Mouse (Mus musculus): ENCODE measurements around the gene Garnl3. TPM values are rescaled to one million over a fixed set of nuclear protein-coding genes. Genes with fewer than 3 reads are reported as not detected.

Garnl3 gene
- total and polyA plus RNA-seq, 3 experiments: 0.55 to 2.6 TPM; not detected in 1

DNA sequence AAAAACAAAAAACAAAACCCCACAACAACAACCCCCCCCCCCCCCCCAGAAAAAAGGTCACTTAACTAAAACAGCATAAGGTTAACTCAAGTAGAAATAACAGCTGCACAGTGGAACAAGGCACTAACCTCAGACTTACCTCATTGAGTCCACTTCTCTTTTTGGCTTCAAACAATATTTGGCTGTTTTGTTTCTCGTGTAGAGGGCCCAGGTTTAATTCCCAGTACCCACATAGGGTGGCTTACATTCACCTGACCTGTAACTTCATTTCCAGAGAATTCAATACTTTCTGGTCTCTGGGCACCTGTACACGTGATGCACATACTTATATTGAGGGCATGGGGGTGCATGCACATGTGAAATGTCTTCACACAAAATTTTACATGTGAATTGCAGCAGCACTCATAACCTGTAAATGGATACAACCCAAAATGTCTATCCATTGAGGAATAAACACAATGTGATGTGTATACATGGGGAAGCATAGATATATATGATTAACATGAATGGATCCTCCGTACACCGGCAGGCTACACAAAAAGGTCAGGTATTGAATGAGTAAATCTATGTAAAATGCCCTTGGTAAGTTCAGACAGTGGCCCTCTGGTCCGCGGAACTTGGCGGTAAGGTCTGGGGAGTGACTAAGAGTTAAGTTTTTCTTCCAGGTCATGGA lies 165.8 kb downstream of the Garnl3 start:
- H3K4me1 ChIP-seq (ENCODE audit: insufficient read depth, low read depth, low read length): peaks cover 61% of the 10 kb centered on the region
- peak; percentile 30 for DNase-seq (ENCODE audit: low spot score)
- no peaks in the 10 kb centered on the region for H3K27me3 ChIP-seq (ENCODE audit: insufficient read depth, low read length)
- no peaks in the 10 kb centered on the region for H3K9me3 ChIP-seq (replicated peaks)
- TF ChIP-seq POLR2AphosphoS5 (IDR thresholded peaks at IDR 0.05; ENCODE audit: insufficient replicate concordance, low read depth, low read length): no peak
- TF ChIP-seq TAL1 (conservative IDR thresholded peaks at IDR 0.05; ENCODE audit: low read depth, low read length): no peak
- TF ChIP-seq CTCF (IDR thresholded peaks at IDR 0.05; ENCODE audit: low read depth, low read length): no peak
- TF ChIP-seq GATA2 (IDR thresholded peaks at IDR 0.05; ENCODE audit: borderline replicate concordance, low read depth, low read length): no peak
- TF ChIP-seq GATA1 (IDR thresholded peaks at IDR 0.05; ENCODE audit: borderline replicate concordance, low read length): no peak
- H3K36me3 ChIP-seq (replicated peaks): peaks cover 62% of the 10 kb centered on the region
- H3K4me3 ChIP-seq (ENCODE audit: low read depth, low read length): peak overlapping the region; percentile 89; the same call in 1 of the 2 replicates
- ATAC-seq (ENCODE audit: extremely low read depth, insufficient number of reproducible peaks, low FRiP score, poor library complexity, severe bottlenecking): no peak

DNA sequence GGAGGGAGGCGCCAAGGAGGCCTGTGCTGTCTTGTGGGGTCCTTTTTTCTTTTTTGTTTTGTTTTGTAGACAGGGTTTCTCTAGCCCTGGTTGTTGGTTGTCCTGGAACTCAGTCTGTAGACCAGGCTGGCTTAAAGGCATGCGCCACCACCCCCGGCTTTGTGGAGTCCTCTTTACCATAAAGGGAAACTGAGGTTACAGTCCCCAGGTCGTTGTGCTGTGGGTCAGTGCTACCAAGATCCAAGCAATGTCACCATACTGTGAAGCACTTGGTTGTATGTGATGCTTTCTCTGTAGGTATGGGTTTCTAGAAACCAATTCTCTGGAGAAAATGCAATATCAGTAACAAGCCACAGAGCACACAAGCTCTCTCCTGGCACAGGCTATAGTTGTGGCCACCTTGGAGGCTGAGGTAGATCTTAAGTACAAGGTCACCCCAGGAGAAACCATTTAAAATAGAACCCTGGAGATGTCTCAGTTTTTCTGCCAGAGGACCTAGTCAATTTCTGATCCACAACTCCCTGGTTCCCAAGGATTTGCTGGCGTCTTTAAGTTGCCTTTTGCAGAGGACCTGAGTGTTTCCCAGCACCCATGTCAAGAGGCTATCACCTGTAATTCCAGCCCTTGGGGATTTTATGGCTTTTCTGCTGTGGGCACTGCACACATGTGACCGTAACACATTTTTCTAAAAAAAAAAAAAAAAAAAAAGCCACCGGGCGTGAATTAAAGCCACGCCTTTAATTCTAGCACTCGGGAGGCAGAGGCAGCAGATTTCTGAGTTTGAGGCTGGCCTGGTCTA lies 166.6 kb downstream of the Garnl3 start:
- Histone ChIP-seq H3K4me1 (ENCODE audit: insufficient read depth, low read depth, low read length) (peaks cover 65% of the 10 kb centered on the region), H3K9me3 (replicated peaks) (no peaks in the 10 kb centered on the region), H3K4me3 (ENCODE audit: low read depth, low read length) (peak overlapping the region; percentile 84; the same call in 1 of the 2 replicates), H3K36me3 (replicated peaks) (peaks cover 61% of the 10 kb centered on the region), H3K27me3 (ENCODE audit: insufficient read depth, low read length) (no peaks in the 10 kb centered on the region)
- ATAC-seq (ENCODE audit: extremely low read depth, insufficient number of reproducible peaks, low FRiP score, poor library complexity, severe bottlenecking): no peak
- DNase-seq (ENCODE audit: low spot score): no peak
- TF ChIP-seq TAL1 (conservative IDR thresholded peaks at IDR 0.05; ENCODE audit: low read depth, low read length) (no peak), POLR2AphosphoS5 (IDR thresholded peaks at IDR 0.05; ENCODE audit: insufficient replicate concordance, low read depth, low read length) (no peak), CTCF (IDR thresholded peaks at IDR 0.05; ENCODE audit: low read depth, low read length) (no peak), GATA1 (IDR thresholded peaks at IDR 0.05; ENCODE audit: borderline replicate concordance, low read length) (no peak), GATA2 (IDR thresholded peaks at IDR 0.05; ENCODE audit: borderline replicate concordance, low read depth, low read length) (no peak)

DNA sequence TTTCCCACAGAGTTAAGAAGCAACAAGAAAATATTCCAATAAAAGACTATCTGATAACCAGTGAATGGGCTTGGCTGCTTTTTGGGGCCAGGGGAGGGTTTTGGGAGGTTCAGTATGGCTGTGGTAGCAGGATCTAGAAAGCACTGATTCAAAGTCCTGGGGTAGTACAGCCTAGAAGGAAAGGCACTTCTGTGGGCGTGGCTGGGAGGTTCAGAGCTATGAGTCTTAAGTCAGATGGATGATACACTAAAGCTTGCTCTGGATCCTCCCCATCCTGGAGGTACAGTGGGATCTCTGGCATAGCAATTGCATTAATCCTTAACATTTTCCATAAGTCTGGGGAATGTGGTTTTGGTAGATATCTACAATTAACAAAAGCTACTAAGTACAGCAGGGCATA lies 167.5 kb downstream of the Garnl3 start:
- DNase-seq (ENCODE audit: low spot score) (no peak), ATAC-seq (ENCODE audit: extremely low read depth, insufficient number of reproducible peaks, low FRiP score, poor library complexity, severe bottlenecking) (no peak)
- TF ChIP-seq GATA2 (IDR thresholded peaks at IDR 0.05; ENCODE audit: borderline replicate concordance, low read depth, low read length) (no peak), POLR2AphosphoS5 (IDR thresholded peaks at IDR 0.05; ENCODE audit: insufficient replicate concordance, low read depth, low read length) (no peak), TAL1 (conservative IDR thresholded peaks at IDR 0.05; ENCODE audit: low read depth, low read length) (no peak), CTCF (IDR thresholded peaks at IDR 0.05; ENCODE audit: low read depth, low read length) (no peak), GATA1 (IDR thresholded peaks at IDR 0.05; ENCODE audit: borderline replicate concordance, low read length) (no peak)
- peaks cover 63% of the 10 kb centered on the region for H3K36me3 ChIP-seq (replicated peaks)
- no peaks in the 10 kb centered on the region for H3K9me3 ChIP-seq (replicated peaks)
- no peaks in the 10 kb centered on the region for H3K27me3 ChIP-seq (ENCODE audit: insufficient read depth, low read length)
- H3K4me3 ChIP-seq (ENCODE audit: low read depth, low read length): peak overlapping the region; percentile 84
- peaks cover 62% of the 10 kb centered on the region for H3K4me1 ChIP-seq (ENCODE audit: insufficient read depth, low read depth, low read length)

DNA sequence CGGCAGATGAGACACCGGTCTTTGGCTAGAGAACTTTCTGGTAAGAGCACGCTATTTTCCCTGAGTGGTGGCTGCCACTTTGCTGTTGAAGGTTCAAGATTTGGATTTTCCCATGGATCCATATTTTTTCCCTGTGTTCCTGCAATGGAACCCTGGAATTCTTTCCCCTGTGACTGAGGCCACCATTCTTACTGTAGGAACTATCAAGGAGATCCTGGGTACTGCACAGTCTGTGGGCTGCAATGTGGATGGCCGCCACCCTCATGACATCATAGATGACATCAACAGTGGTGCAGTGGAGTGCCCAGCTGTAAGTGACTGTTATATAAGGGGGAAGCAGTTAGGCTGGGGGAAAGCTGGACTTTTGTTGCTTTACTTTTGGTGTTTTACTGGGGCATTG lies 167.9 kb downstream of the Garnl3 start:
- ATAC-seq (ENCODE audit: extremely low read depth, insufficient number of reproducible peaks, low FRiP score, poor library complexity, severe bottlenecking) (no peak), DNase-seq (ENCODE audit: low spot score) (no peak)
- H3K36me3 ChIP-seq (replicated peaks): peaks cover 63% of the 10 kb centered on the region
- no peak for TF ChIP-seq CTCF (IDR thresholded peaks at IDR 0.05; ENCODE audit: low read depth, low read length)
- no peak; the same call in 1 of the 2 replicates for TF ChIP-seq POLR2AphosphoS5 (IDR thresholded peaks at IDR 0.05; ENCODE audit: insufficient replicate concordance, low read depth, low read length)
- no peak for TF ChIP-seq TAL1 (conservative IDR thresholded peaks at IDR 0.05; ENCODE audit: low read depth, low read length)
- no peak for TF ChIP-seq GATA1 (IDR thresholded peaks at IDR 0.05; ENCODE audit: borderline replicate concordance, low read length)
- TF ChIP-seq GATA2 (IDR thresholded peaks at IDR 0.05; ENCODE audit: borderline replicate concordance, low read depth, low read length): no peak
- H3K4me1 ChIP-seq (ENCODE audit: insufficient read depth, low read depth, low read length): peaks cover 62% of the 10 kb centered on the region
- H3K27me3 ChIP-seq (ENCODE audit: insufficient read depth, low read length): no peaks in the 10 kb centered on the region
- peak overlapping the region; percentile 84 for H3K4me3 ChIP-seq (ENCODE audit: low read depth, low read length)
- no peaks in the 10 kb centered on the region for H3K9me3 ChIP-seq (replicated peaks)

- Histone ChIP-seq H3K36me3 (replicated peaks) (peaks cover 62% of the 10 kb centered on the region), H3K27me3 (ENCODE audit: insufficient read depth, low read length) (no peaks in the 10 kb centered on the region), H3K9me3 (replicated peaks) (no peaks in the 10 kb centered on the region), H3K4me1 (ENCODE audit: insufficient read depth, low read depth, low read length) (peaks cover 55% of the 10 kb centered on the region), H3K4me3 (ENCODE audit: low read depth, low read length) (peak overlapping the region; percentile 84)
- ATAC-seq (ENCODE audit: extremely low read depth, insufficient number of reproducible peaks, low FRiP score, poor library complexity, severe bottlenecking): no peak
- no peak for DNase-seq (ENCODE audit: low spot score)
- TF ChIP-seq GATA2 (IDR thresholded peaks at IDR 0.05; ENCODE audit: borderline replicate concordance, low read depth, low read length) (no peak), CTCF (IDR thresholded peaks at IDR 0.05; ENCODE audit: low read depth, low read length) (no peak), POLR2AphosphoS5 (IDR thresholded peaks at IDR 0.05; ENCODE audit: insufficient replicate concordance, low read depth, low read length) (no peak)
Observed at GRCm38 (mm10) chr2:32962875-32963220, 168.6 kb downstream of the Garnl3 start.
